Mouse (Mus musculus): ENCODE results near the gene Dennd1a. TPM values are rescaled to one million over a fixed set of nuclear protein-coding genes. Genes with fewer than 3 reads are reported as not detected.

The Dennd1a gene
- polyA plus RNA-seq, 1 experiment from 2014 or later = 3.1 TPM

GRCm38 (mm10) chr2:37757016-37757415, 530.2 kb downstream of the Dennd1a start:
- Histone ChIP-seq H3K9me3 (ENCODE audit: control insufficient read depth, low read length) (no peaks in the 10 kb centered on the region), H3K4me1 (replicated peaks; ENCODE audit: control insufficient read depth, insufficient read depth) (no peaks in the 10 kb centered on the region), H3K36me3 (ENCODE audit: control insufficient read depth, insufficient read depth, low read length) (no peaks in the 10 kb centered on the region), H3K4me3 (ENCODE audit: low read depth, low read length) (no peak overlapping the region), H3K9ac (ENCODE audit: low read length) (no peak overlapping the region), H3K27me3 (ENCODE audit: control insufficient read depth, insufficient read depth, low read length) (no peaks in the 10 kb centered on the region; the same call in 1 of the 2 replicates), H3K4me2 (replicated peaks; ENCODE audit: low read depth) (no peak overlapping the region), H3K27ac (replicated peaks) (no peak overlapping the region)
- ATAC-seq (ENCODE audit: low FRiP score, low TSS enrichment) (no peak), DNase-seq (ENCODE audit: low spot score) (no peak)
- TF ChIP-seq CTCF (IDR thresholded peaks at IDR 0.05; ENCODE audit: low read depth) = no peak
- TF ChIP-seq EP300 (optimal IDR thresholded peaks at IDR 0.05) = no peak
- 81% methylated on average over 5 of the region's 5 CpGs for WGBS

GRCm38 (mm10) chr2:37756220-37756930, 530.8 kb downstream of the Dennd1a start:
- Histone ChIP-seq H3K27me3 (ENCODE audit: control insufficient read depth, insufficient read depth, low read length) (no peaks in the 10 kb centered on the region; the same call in 1 of the 2 replicates), H3K36me3 (ENCODE audit: control insufficient read depth, insufficient read depth, low read length) (no peaks in the 10 kb centered on the region), H3K27ac (replicated peaks) (no peak overlapping the region), H3K9me3 (ENCODE audit: control insufficient read depth, low read length) (no peaks in the 10 kb centered on the region), H3K9ac (ENCODE audit: low read length) (no peak overlapping the region), H3K4me1 (replicated peaks; ENCODE audit: control insufficient read depth, insufficient read depth) (no peaks in the 10 kb centered on the region), H3K4me2 (replicated peaks; ENCODE audit: low read depth) (no peak overlapping the region), H3K4me3 (ENCODE audit: low read depth, low read length) (no peak overlapping the region)
- DNase-seq (ENCODE audit: low spot score) = no peak
- whole genome bisulfite sequencing = 83% methylated on average over 2 of the region's 2 CpGs
- no peak for ATAC-seq (ENCODE audit: low FRiP score, low TSS enrichment)
- no peak for TF ChIP-seq CTCF (IDR thresholded peaks at IDR 0.05; ENCODE audit: low read depth)
- no peak for TF ChIP-seq EP300 (optimal IDR thresholded peaks at IDR 0.05)

DNA sequence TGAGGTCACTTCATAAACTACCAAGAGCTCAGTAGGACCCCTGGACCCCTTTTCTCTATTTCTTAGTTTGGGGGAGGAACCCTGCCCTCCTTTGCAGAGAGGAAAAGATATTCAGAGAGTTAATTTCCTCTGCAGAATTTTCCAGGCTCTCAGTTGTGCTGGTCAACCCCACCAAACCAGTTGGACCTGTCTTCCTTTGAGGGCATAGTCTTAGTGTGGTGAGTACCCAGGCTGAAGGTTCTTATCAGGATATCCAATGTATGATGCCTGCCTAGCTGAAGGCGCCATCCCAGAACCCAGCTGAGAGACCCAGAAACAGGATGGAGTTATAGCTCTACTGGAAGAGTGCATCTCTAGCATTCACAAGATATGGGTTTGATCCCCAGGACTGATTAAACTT, 536.1 kb downstream of the Dennd1a start:
- Histone ChIP-seq H3K9me3 (ENCODE audit: control insufficient read depth, low read length) (no peaks in the 10 kb centered on the region), H3K27ac (replicated peaks) (no peak overlapping the region), H3K4me2 (replicated peaks; ENCODE audit: low read depth) (no peak overlapping the region), H3K36me3 (ENCODE audit: control insufficient read depth, insufficient read depth, low read length) (no peaks in the 10 kb centered on the region), H3K9ac (ENCODE audit: low read length) (no peak overlapping the region), H3K27me3 (ENCODE audit: control insufficient read depth, insufficient read depth, low read length) (no peaks in the 10 kb centered on the region), H3K4me1 (replicated peaks; ENCODE audit: control insufficient read depth, insufficient read depth) (no peaks in the 10 kb centered on the region), H3K4me3 (ENCODE audit: low read depth, low read length) (no peak overlapping the region)
- WGBS = 73% methylated on average over 1 of the region's 1 CpGs
- TF ChIP-seq CTCF (IDR thresholded peaks at IDR 0.05; ENCODE audit: low read depth) (no peak), EP300 (optimal IDR thresholded peaks at IDR 0.05) (no peak)
- ATAC-seq (ENCODE audit: low FRiP score, low TSS enrichment) = no peak
- peak; percentile 44 for DNase-seq (ENCODE audit: low spot score)

DNA sequence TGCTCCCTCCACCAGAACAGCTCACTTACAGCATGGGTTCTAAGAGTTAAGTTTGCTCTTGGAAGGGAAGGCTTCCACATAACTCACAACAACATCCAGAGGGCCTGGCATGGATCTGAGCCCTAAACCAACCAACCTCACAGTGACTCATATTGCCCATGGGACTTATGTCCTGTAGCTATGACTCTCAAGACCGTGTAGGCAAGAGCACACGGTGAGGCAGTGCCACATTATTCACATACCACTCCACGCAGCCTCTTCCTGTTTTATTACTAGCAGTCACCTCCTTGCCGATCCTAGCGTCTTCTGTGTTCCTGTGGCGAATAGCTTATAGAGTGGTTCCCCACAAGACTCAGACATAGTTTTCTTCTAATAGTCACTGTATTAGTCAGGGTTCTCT, 537.9 kb downstream of the Dennd1a start:
- Histone ChIP-seq H3K4me3 (ENCODE audit: low read depth, low read length) (no peak overlapping the region), H3K27ac (replicated peaks) (no peak overlapping the region), H3K9ac (ENCODE audit: low read length) (no peak overlapping the region), H3K36me3 (ENCODE audit: control insufficient read depth, insufficient read depth, low read length) (no peaks in the 10 kb centered on the region), H3K4me1 (replicated peaks; ENCODE audit: control insufficient read depth, insufficient read depth) (no peaks in the 10 kb centered on the region), H3K9me3 (ENCODE audit: control insufficient read depth, low read length) (no peaks in the 10 kb centered on the region), H3K4me2 (replicated peaks; ENCODE audit: low read depth) (no peak overlapping the region), H3K27me3 (ENCODE audit: control insufficient read depth, insufficient read depth, low read length) (no peaks in the 10 kb centered on the region)
- no peak for ATAC-seq (ENCODE audit: low FRiP score, low TSS enrichment)
- TF ChIP-seq CTCF (IDR thresholded peaks at IDR 0.05; ENCODE audit: low read depth) (no peak), EP300 (optimal IDR thresholded peaks at IDR 0.05) (no peak)
- WGBS = 68% methylated on average over 6 of the region's 6 CpGs
- DNase-seq (ENCODE audit: low spot score) = no peak

Small RNAs within 50 kb of the gene (microRNA-seq; reads per million reads assigned to microRNA genes)
- not detected for gene Gm44455

Other genes with a start within 250 kb of the Dennd1a start
- not detected in 2 replicates for gene Lhx2, start 51.9 kb upstream of the Dennd1a start, polyA plus RNA-seq (2015; fragmentation: Nextera tagmentation; extraction: Ambion mirVana)
- gene Nek6, start 224.3 kb upstream of the Dennd1a start, polyA plus RNA-seq (2015; fragmentation: Nextera tagmentation; extraction: Ambion mirVana) = 43.7 and 43.8 TPM in 2 replicates

Measured in stomach, postnatal 0 days (tissue).